Mouse (Mus musculus) small intestine, adult 2 months (tissue): ENCODE results near the gene Npff. TPM values are rescaled to one million over a fixed set of nuclear protein-coding genes. Genes with fewer than 3 reads are reported as not detected.

Experiments
- H3K27ac ChIP-seq: fragments of 200-500 bp; 2 replicates; pipeline ENCODE4 v1.5.1; 2012; ENCODE audit warnings: low read depth, low read length, control low read depth, inconsistent platforms; ENCODE audit not compliant: insufficient read depth
- H3K27me3 ChIP-seq: fragments of 200-500 bp; 2 replicates; pipeline ENCODE4 v1.6.1; 2012; ENCODE audit warnings: mild to moderate bottlenecking, moderate library complexity, low read length, inconsistent platforms; ENCODE audit not compliant: control insufficient read depth, insufficient read depth
- H3K36me3 ChIP-seq: fragments of 200-500 bp; 2 replicates; pipeline ENCODE4 v1.6.1; 2012; ENCODE audit warnings: mild to moderate bottlenecking, low read length, control low read depth, inconsistent platforms; ENCODE audit not compliant: control insufficient read depth, insufficient read depth
- H3K4me1 ChIP-seq: fragments of 200-500 bp; 2 replicates; pipeline ENCODE4 v1.6.1; 2012; ENCODE audit warnings: low read length, inconsistent platforms, mixed read lengths; ENCODE audit not compliant: control insufficient read depth, insufficient read depth, insufficient read length
- H3K4me3 ChIP-seq: fragments of 200-500 bp; 2 replicates; pipeline ENCODE4 v1.5.1; 2012; ENCODE audit warnings: low read depth, mild to moderate bottlenecking, control low read depth, inconsistent platforms, low read length, moderate library complexity
- CTCF ChIP-seq: fragments of 200-500 bp; IDR thresholded peaks from 2 replicates; pipeline ENCODE4 v1.5.1; 2012; ENCODE audit warnings: low read depth, mild to moderate bottlenecking, control low read depth, inconsistent platforms, low read length, moderate library complexity, mixed read lengths; ENCODE audit not compliant: insufficient replicate concordance, insufficient read length; ENCODE audit errors: extremely low read depth
- POLR2A ChIP-seq: fragments of 200-500 bp; IDR thresholded peaks from 2 replicates; pipeline ENCODE4 v1.6.1; 2012; ENCODE audit warnings: low read depth, mild to moderate bottlenecking, control low read depth, inconsistent platforms, low read length, moderate library complexity
- WGBS: fragments of 180-500 bp; shearing (Covaris S2); methylation state at CpG from one replicate; pipeline ENCODE4 v1.1.7; 2018; 5-methylcytosine and 5-hydroxymethylcytosine counted together
- polyA plus RNA-seq: library from polyadenylated mRNA; depleted of rRNA; stranded (reverse); fragments of >200 nt; gene quantifications from 2 replicates; pipeline ENCODE4 v1.2.3, GENCODE M21; 2012

Gene Npff
- polyA plus RNA-seq, 1 experiment = 2.7 TPM

- Histone ChIP-seq H3K4me3 (no peak overlapping the region), H3K4me1 (peaks cover 17% of the 10 kb centered on the region), H3K27ac (no peak overlapping the region), H3K36me3 (peaks cover 24% of the 10 kb centered on the region), H3K27me3 (no peaks in the 10 kb centered on the region)
- 66% methylated on average over 12 of the region's 12 CpGs for WGBS
- TF ChIP-seq POLR2A = no peak
- TF ChIP-seq CTCF = no peak
Observed at GRCm38 (mm10) chr15:102505073-102505769, 19.5 kb downstream of the Npff start.

DNA sequence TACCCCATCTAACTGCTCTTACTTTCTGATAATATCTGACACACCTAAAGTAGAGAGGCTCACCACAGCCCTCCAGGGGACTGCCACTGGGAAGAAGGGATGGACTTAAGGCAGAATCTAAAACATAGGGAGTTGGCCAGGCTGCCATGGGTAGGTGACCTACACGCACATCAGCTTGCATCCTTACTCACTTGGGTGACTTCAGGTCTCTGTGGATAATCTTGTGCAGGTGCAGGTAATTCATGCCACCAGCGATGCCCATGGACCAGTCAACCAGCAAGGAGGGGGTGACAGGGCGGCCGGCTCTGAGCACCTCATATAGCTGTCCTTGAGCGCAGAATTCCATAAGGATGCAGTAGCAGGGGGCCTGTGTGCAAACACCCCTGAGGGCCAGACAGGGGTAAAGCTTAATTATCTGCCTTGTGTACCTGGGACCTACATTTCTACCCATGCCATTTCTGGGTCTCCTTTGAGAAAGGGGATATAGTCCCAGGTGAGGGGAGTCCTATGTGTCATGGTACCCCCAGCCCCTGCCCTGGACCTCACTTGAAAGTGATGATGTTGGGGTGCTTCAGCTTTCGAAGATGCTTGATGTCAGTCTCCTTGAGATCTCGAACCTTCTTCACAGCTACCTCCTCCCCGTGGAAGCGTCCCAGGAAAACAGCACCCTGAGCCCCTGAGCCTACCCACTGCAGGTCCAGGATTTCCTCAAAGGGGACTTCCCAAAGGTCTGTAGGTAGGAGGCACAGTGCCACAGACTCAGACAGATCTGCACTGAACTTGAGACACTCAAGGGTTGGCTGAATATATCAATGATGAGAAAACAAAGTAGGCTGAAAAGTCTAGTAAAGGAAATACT lies 20.6 kb downstream of the Npff start:
- WGBS = 88% methylated on average over 9 of the region's 9 CpGs
- peaks cover 15% of the 10 kb centered on the region for H3K4me1 ChIP-seq

DNA sequence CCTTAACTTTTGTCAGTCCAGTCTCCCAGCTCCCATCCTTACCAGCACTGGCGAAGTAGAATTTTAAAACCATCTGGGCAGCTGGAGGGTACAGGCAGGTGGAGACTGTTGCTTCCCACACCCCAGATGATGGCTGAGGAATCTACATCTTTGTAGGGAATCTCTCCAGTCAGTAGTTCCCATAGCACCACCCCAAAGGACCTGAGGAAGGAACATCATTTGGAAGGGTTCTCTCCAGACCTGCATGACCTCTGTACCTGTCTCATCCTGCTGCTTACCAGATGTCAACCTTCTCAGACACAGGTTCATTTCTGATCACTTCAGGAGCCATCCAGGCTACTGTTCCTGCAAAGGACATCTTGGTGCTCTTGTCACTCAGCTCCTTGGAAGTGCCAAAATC lies 21.3 kb downstream of the Npff start, which contains the start of gene Gm10337:
Gene Gm10337, plus strand, starts transcription at position 276 of the 400 bp plus-strand sequence.
- Histone ChIP-seq H3K27ac (no peak within 1 kb of the TSS), H3K27me3 (no peaks in the 10 kb centered on the region), H3K4me1 (peaks cover 15% of the 10 kb centered on the region), H3K36me3 (peaks cover 34% of the 10 kb centered on the region), H3K4me3 (no peak within 1 kb of the TSS)
- WGBS = 88% methylated on average over 1 of the region's 1 CpGs
- no peak for TF ChIP-seq POLR2A

More for the DNA sequence above, 20.6 kb downstream of the Npff start:
- TF ChIP-seq CTCF = no peak
- no peak for TF ChIP-seq POLR2A
- no peak overlapping the region for H3K4me3 ChIP-seq
- no peaks in the 10 kb centered on the region for H3K27me3 ChIP-seq
- H3K27ac ChIP-seq = no peak overlapping the region
- H3K36me3 ChIP-seq = peaks cover 32% of the 10 kb centered on the region

DNA sequence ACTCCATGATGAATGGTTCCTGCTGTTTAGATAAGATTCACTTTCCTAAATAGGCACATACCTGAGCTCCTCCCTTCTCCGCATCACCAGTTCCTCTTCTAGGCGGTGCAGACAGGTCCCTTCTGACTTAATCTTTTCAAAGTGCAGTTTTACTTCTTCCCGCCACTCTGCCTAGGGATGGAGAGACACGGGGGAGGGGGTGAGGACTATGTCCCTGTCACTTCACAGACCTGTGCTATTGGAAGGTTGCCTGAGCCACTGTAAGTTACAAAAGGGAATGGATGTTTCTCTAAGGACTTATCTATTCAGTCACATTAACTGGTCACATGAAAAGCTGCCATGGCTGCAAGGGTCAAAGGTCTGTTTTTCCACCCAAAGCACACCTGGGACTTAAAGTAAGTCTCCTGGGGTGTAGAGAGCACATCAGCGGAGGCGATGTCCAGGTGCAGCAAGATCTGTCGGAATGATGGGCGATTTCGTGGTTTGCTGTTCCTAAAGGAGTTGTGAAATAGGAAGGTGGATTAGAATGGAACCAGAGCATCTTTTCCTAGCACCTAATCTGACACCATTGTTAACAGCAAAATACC lies 22.4 kb downstream of the Npff start:
- Histone ChIP-seq H3K36me3 (peaks cover 41% of the 10 kb centered on the region), H3K4me3 (no peak overlapping the region), H3K27ac (peak overlapping the region; percentile 42), H3K27me3 (no peaks in the 10 kb centered on the region), H3K4me1 (peaks cover 15% of the 10 kb centered on the region)
- 26% methylated on average over 9 of the region's 9 CpGs for WGBS
- no peak for TF ChIP-seq POLR2A
- TF ChIP-seq CTCF = no peak

GRCm38 (mm10) chr15:102501084-102501814 lies 23.5 kb downstream of the Npff start:
- no peak overlapping the region for H3K4me3 ChIP-seq
- 76% methylated on average over 19 of the region's 19 CpGs for WGBS
- H3K4me1 ChIP-seq = peaks cover 15% of the 10 kb centered on the region
- TF ChIP-seq POLR2A = no peak
- TF ChIP-seq CTCF = no peak
- H3K27me3 ChIP-seq = no peaks in the 10 kb centered on the region
- peaks cover 47% of the 10 kb centered on the region for H3K36me3 ChIP-seq
- H3K27ac ChIP-seq = no peak overlapping the region

- WGBS = 83% methylated on average over 5 of the region's 5 CpGs
Observed at GRCm38 (mm10) chr15:102500479-102500878, 24.3 kb downstream of the Npff start.

DNA sequence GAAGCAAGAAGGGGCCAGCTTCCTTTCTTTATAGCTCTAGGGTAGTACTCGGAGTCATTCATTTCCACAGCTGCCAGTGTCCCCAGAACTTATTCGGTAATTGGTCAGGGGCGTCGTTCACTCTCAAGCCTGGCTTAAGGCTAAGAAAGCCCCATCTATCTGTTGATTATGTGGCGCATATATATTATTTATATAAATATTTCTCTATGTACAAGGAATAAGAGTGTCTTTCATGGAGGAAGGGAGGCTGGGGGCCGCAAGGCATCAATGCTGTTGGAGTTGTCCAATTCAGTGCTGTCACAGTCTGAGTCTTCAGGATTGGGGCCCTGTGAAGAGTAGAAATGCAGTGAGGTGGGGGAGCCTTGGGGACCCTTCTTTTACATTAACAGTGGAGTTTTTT lies 24.9 kb downstream of the Npff start:
- peaks cover 56% of the 10 kb centered on the region for H3K36me3 ChIP-seq
- TF ChIP-seq POLR2A (no peak), CTCF (no peak)
- peaks cover 15% of the 10 kb centered on the region for H3K4me1 ChIP-seq
- no peak overlapping the region for H3K4me3 ChIP-seq
- no peaks in the 10 kb centered on the region for H3K27me3 ChIP-seq
- 80% methylated on average over 6 of the region's 6 CpGs for WGBS
- H3K27ac ChIP-seq = no peak overlapping the region

More at GRCm38 (mm10) chr15:102500479-102500878, 24.3 kb downstream of the Npff start:
- H3K27me3 ChIP-seq = no peaks in the 10 kb centered on the region
- no peak overlapping the region for H3K4me3 ChIP-seq
- TF ChIP-seq POLR2A (no peak), CTCF (no peak)
- no peak overlapping the region for H3K27ac ChIP-seq
- peaks cover 51% of the 10 kb centered on the region for H3K36me3 ChIP-seq
- H3K4me1 ChIP-seq = peaks cover 15% of the 10 kb centered on the region
